Mouse (Mus musculus) embryo, embryonic 11 days (tissue): ENCODE data around the gene Foxi3.

ENCODE experiments used
- DNase-seq: peaks from one replicate; pipeline ENCODE4 v3.0.0-alpha.2; 2015

The Foxi3 gene

GRCm38 (mm10) chr6:70956285-70956912, at the start of gene Foxi3:
Gene Foxi3, plus strand, starts transcription at chr6:70956531.
- peak; percentile 72 for DNase-seq

DNA sequence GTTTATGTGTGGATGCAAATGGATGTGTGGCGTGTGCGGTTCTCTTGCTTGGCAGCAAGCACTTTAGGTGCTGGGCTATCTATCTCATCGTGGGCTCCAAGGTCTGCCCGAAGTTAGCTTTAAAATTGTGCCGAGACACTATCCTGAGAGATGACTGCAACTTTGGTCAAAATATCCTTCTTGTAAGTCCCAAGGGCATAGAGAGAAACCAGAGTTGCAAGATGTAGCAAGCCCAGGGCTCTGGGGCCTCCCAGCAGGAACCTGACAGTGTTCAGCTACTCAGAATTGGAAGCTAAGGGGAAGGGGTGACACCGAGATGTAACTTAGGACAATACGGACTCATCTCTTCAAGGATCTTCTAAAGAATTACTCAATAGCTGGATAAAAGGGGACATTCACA, 46.8 kb upstream of the Foxi3 start:
- DNase-seq, result no peak

DNA sequence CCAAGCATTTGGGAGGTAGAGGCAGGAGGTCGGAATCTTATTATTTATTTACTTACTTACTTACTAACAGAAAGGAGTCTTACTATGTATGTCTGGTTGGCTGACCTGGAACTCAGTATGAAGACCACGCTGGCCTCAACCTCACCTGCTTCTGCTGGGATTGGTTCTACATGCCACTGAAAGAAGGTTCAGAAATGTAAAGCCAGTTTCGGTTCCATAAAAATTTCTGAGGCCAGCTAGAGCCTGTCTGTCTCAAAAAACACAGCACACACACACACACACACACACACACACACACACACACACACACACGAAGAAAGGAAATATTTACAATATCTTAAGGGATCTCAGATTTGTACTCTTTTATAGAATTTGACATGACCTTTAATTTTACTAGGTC, 46.0 kb upstream of the Foxi3 start:
- no peak for DNase-seq

DNA sequence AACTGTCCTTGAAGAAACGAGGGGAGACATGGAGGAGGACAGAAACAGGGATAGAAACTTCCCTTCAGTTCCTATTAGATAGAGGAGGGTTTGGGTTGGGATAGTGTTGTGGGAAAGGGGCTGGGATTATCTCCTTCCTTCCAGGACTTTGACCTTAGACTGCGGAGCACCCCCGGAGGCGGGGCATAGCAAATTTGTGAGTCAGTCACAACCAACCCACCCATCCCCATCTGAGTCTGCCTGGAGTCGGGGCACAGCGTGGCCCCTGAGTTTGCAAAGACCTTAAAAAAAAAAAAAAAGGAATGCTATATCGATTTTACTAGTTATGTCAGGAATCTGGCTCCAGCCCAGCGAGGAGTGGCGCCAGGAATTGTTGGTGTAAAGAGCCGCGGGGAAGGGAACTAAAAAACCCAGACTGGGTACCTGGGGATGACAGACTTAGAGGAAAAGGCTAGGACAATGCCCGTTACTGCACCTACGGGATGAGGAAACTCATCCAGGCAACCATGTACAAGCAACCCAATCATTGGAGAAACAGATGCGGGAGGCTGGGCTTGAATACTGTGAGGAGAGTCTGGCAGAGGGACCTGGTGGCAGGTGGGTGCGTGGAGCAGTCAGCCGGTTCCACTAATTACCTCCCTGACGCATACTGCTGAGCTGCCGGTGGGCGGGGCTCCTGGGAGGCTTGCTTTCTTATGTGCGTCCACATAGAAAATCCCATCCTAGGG, 44.5 kb upstream of the Foxi3 start:
- DNase-seq, result peak; percentile 34

DNA sequence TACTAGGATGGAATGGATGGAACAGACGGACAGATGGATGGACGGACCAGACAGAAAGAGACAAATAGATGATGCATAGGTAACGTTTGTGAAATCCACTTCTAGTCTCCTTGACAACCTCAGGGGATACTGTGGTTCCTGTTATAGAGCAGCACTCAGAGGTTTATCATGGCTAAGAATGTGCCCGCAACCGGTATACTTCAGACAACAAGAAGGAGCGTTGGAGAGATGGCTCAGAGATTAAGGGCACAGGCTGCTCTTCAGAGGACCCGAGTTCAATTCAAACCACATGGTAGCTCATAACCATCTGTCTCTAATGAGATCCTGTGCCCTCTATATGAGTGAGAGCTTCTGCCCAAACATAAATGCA, 44.0 kb upstream of the Foxi3 start:
- DNase-seq, result no peak

DNA sequence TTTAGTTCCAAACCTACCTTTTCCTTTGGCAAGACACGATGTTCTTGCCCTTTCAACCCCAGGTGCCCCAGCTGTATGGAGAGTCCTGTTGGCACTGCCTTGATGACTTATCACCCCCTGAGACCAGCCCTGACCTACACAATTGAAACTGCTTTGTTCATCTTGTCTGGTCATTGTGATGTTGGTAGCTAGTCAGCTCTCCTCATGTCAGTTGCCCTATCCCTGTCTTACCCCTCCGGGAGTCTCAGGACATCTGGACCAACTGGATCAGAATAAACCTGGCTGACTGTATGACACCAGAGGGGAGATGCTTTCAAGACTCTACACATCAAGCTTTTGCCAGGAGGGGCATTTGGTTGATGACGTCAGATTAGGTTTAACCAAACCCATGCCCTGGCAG, 37.5 kb upstream of the Foxi3 start, which contains the start of gene Tex37:
Gene Tex37 (minus strand): TSS at position 101 of the 400 bp plus-strand sequence.
- DNase-seq, result no peak

GRCm38 (mm10) chr6:70921274-70922074, 34.9 kb upstream of the Foxi3 start:
- DNase-seq, result peak; percentile 75

DNA sequence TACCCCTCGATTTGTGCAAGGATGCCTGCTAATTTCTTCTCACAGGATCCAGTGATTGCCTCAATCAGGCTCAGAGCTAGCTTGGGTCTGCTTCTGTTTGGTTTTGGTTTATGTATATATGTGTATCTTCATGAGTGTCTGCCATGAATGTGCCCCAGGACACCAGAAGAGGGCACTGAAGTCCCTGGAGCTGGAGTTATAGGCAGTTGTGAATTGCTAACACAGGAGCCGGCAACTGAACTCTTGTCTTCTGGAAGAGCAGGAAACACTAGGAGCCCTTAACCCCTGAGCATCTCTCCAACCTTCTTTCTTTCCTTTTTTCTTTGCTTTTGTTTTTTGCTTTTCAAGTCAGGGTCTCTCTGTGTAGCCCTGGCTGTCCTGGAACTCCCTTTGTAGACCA, 24.5 kb upstream of the Foxi3 start:
- no peak for DNase-seq

GRCm38 (mm10) chr6:70953274-70953673, 3.1 kb upstream of the Foxi3 start:
- DNase-seq, result no peak

GRCm38 (mm10) chr6:70954040-70954439, 2.3 kb upstream of the Foxi3 start:
- peak; percentile 56 for DNase-seq

DNA sequence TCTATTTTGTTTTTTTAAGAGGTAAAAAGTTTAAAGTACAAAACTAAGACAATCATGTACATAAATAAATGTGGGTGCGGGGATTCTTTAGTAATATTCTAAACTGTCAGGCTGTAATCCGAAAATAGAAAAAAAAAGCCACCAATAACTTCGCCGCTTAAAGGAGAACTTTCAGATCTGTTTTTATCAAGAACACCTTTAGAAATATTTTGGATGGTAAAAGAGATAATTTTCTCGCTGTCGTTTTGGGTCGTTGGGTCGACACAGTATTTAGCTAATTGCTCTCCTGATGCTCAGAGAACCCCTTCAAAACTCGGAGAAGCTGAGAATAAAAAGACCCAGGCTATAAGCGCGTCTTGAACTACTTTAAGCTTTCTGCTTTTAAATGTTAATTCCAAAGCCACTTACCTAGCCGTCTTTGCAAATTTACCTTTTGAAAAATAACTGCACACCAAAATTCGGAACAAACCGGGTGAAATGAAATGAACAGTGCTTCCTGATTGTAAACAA, 985 bp upstream of the Foxi3 start:
- DNase-seq, result peak; percentile 31

- DNase-seq, result peak; percentile 26
Observed at GRCm38 (mm10) chr6:70955841-70956240, 490 bp upstream of the Foxi3 start.

GRCm38 (mm10) chr6:70956936-70957335, 605 bp downstream of the Foxi3 start:
- peak; percentile 22 for DNase-seq

DNA sequence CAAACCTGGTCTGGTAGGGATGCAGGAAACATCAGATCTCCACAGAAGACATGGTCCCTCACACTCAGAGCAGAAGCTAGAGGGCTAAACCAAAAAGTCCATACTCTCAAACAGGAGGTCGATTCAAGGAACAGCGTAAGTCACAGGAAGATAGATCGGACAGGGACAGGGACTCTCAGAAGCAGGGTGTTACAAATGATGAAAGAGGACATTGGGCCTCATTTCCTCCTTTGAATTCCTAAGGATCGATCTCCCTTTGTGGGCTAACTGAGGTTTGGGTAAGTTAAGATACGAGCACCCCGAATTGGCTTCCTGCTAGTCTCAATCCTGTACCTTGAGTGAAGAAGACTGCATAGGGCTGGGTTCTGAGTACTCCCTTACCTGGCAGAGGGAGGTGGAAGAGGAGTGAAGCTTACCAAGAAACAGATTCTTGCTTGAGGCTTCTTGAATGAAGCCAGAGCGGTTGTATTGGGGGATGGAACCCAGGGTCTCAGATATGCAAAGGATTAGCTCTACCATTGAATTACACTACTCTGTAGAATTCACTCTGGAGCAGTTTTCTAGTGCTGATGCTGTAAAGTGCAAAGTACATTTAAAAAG, 1.1 kb downstream of the Foxi3 start:
- DNase-seq, result no peak

- no peak for DNase-seq
Observed at GRCm38 (mm10) chr6:70964116-70964830, 7.9 kb downstream of the Foxi3 start.

- DNase-seq, result no peak
Observed at GRCm38 (mm10) chr6:70965694-70966093, 9.4 kb downstream of the Foxi3 start.

- peak; percentile 32 for DNase-seq
Observed at GRCm38 (mm10) chr6:70967422-70967821, 11.1 kb downstream of the Foxi3 start.

DNA sequence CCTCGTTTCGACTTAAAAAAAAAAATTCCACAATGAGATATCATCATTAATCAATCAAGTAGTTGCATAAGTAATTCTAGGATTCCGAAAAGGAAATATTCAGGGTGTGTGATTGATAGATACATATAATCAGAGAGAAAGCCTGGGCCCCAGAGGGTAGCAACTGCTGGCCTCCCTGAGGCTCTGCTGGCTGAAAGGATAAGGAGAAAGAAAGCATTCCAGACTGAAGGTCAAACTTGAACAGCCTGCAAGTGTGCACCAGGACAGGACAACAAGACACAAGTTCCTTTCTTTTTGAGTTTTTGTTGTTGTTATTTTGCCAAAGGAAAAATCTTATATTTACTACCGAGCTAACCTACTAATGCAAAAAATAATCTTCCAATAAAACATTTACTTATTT, 12.0 kb downstream of the Foxi3 start:
- no peak for DNase-seq

- no peak for DNase-seq
Observed at GRCm38 (mm10) chr6:70973066-70973465, 16.7 kb downstream of the Foxi3 start.

GRCm38 (mm10) chr6:70981036-70981435, 24.7 kb downstream of the Foxi3 start:
- DNase-seq, result no peak

GRCm38 (mm10) chr6:70982416-70982815, 26.1 kb downstream of the Foxi3 start:
- no peak for DNase-seq

GRCm38 (mm10) chr6:70986683-70987082, 30.4 kb downstream of the Foxi3 start:
- DNase-seq, result no peak
